ENCODE assay signal across 7 mouse cellular contexts in genomic region chr14:72711130-72711529, GRCm38 (mm10). TPM values are rescaled to one million over a fixed set of nuclear protein-coding genes. Genes with fewer than 3 reads are reported as not detected.
A peak's percentile ranks its signal among the peaks of the same experiment; 100 is the strongest.
DNase-seq lines count a peak whose midpoint lies in the region; ATAC-seq and TF ChIP-seq lines count a peak whose summit lies in the region.

No protein-coding gene starts in this region.

- no peak overlapping the region for H3K9ac ChIP-seq in liver, adult 2 months (ENCODE audit: low read depth, low read length)
- H3K9ac ChIP-seq in embryonic facial prominence, embryonic 15.5 days, result no peak overlapping the region
- H3K9ac ChIP-seq in limb, embryonic 12.5 days (replicated peaks), result no peak overlapping the region
- H3K9ac ChIP-seq in neural tube, embryonic 14.5 days (replicated peaks; ENCODE audit: low read depth, low read length), result no peak overlapping the region

- peak; percentile 7 for DNase-seq in liver, adult 2 months (ENCODE audit: extremely low read depth, low read depth, low spot score)
- DNase-seq in liver (no peak), MN1 (ENCODE audit: low spot score) (no peak)
- no peak for DNase-seq in frontal cortex, postnatal 36 days (ENCODE audit: low spot score in 2 of 2)

- no peak overlapping the region for H3K27ac ChIP-seq in liver, adult 2 months (replicated peaks; ENCODE audit: insufficient read depth, low read depth, low read length)
- no peak overlapping the region for H3K27ac ChIP-seq in embryonic facial prominence, embryonic 15.5 days (replicated peaks)
- no peak overlapping the region for H3K27ac ChIP-seq in limb, embryonic 12.5 days
- H3K27ac ChIP-seq in neural tube, embryonic 14.5 days (ENCODE audit: low read depth, low read length), result no peak overlapping the region

- H3K79me2 ChIP-seq in liver, adult 2 months (ENCODE audit: control insufficient read depth, insufficient read depth, low read length), result peaks cover 6% of the 10 kb centered on the region; the same call in 1 of the 2 replicates

- H3K27me3 ChIP-seq in liver, adult 2 months (ENCODE audit: control insufficient read depth, insufficient read depth, low read length), result no peaks in the 10 kb centered on the region
- 0 out of 2 replicates have a peak, but pooled peaks cover 3% of the 10 kb centered on the region for H3K27me3 ChIP-seq in embryonic facial prominence, embryonic 15.5 days
- peaks cover 29% of the 10 kb centered on the region for H3K27me3 ChIP-seq in limb, embryonic 12.5 days
- no peaks in the 10 kb centered on the region for H3K27me3 ChIP-seq in neural tube, embryonic 14.5 days (ENCODE audit: control insufficient read depth, insufficient read depth, low read length)

- no peaks in the 10 kb centered on the region for H3K9me3 ChIP-seq in embryonic facial prominence, embryonic 15.5 days (replicated peaks)
- H3K9me3 ChIP-seq in limb, embryonic 12.5 days, result no peaks in the 10 kb centered on the region
- H3K9me3 ChIP-seq in neural tube, embryonic 14.5 days (ENCODE audit: control insufficient read depth, low read length), result no peaks in the 10 kb centered on the region

- WGBS in liver, adult 2 months, result 62% methylated on average over 4 of the region's 4 CpGs
- WGBS in embryonic facial prominence, embryonic 15.5 days, result 24% methylated on average over 4 of the region's 4 CpGs
- WGBS in limb, embryonic 12.5 days, result 42% methylated on average over 4 of the region's 4 CpGs
- 49% methylated on average over 4 of the region's 4 CpGs for WGBS in neural tube, embryonic 14.5 days

- H3K4me3 ChIP-seq in liver, adult 2 months (ENCODE audit: insufficient read depth, low read depth, low read length), result no peak overlapping the region; the same call in 1 of the 2 replicates
- no peak overlapping the region; the same call in 1 of the 2 replicates for H3K4me3 ChIP-seq in embryonic facial prominence, embryonic 15.5 days (replicated peaks)
- no peak overlapping the region for H3K4me3 ChIP-seq in limb, embryonic 12.5 days (replicated peaks)
- peak overlapping the region; percentile 90 for H3K4me3 ChIP-seq in neural tube, embryonic 14.5 days (ENCODE audit: low read depth, low read length)

- no peak for ATAC-seq in embryonic facial prominence, embryonic 15.5 days (ENCODE audit: insufficient number of reproducible peaks, low FRiP score, low TSS enrichment, low read depth)
- no peak for ATAC-seq in limb, embryonic 12.5 days (ENCODE audit: insufficient number of reproducible peaks, insufficient read depth, low FRiP score, low TSS enrichment, low read depth)
- no peak for ATAC-seq in neural tube, embryonic 14.5 days (ENCODE audit: low read depth)

- H3K4me1 ChIP-seq in liver, adult 2 months (ENCODE audit: control insufficient read depth, insufficient read depth, low read length), result peaks cover 4% of the 10 kb centered on the region; the same call in 1 of the 2 replicates
- peaks cover 9% of the 10 kb centered on the region; the same call in 1 of the 2 replicates for H3K4me1 ChIP-seq in embryonic facial prominence, embryonic 15.5 days
- H3K4me1 ChIP-seq in limb, embryonic 12.5 days (replicated peaks), result peaks cover 7% of the 10 kb centered on the region
- H3K4me1 ChIP-seq in neural tube, embryonic 14.5 days (ENCODE audit: control insufficient read depth, insufficient read depth, low read length), result no peaks in the 10 kb centered on the region

- peak overlapping the region; percentile 81; the same call in 1 of the 2 replicates for H3K4me2 ChIP-seq in embryonic facial prominence, embryonic 15.5 days (replicated peaks)
- H3K4me2 ChIP-seq in limb, embryonic 12.5 days, result 0 out of 2 replicates have a peak overlapping the region, but pooled peaks have one; percentile 79
- peak overlapping the region; percentile 69; the same call in 1 of the 2 replicates for H3K4me2 ChIP-seq in neural tube, embryonic 14.5 days (ENCODE audit: low read depth, low read length)

- no peak for TF ChIP-seq CTCF in liver, adult 2 months (IDR thresholded peaks at IDR 0.05; ENCODE audit: low read depth, low read length)

- no peak for TF ChIP-seq POLR2A in liver, adult 2 months (IDR thresholded peaks at IDR 0.05; ENCODE audit: extremely low read depth, insufficient read depth, low read length)

- H3K36me3 ChIP-seq in liver, adult 2 months (ENCODE audit: control insufficient read depth, insufficient read depth, low read length), result no peaks in the 10 kb centered on the region
- no peaks in the 10 kb centered on the region for H3K36me3 ChIP-seq in embryonic facial prominence, embryonic 15.5 days
- no peaks in the 10 kb centered on the region for H3K36me3 ChIP-seq in limb, embryonic 12.5 days
- no peaks in the 10 kb centered on the region for H3K36me3 ChIP-seq in neural tube, embryonic 14.5 days (ENCODE audit: control insufficient read depth, insufficient read depth, low read length)

RNA-seq across cellular contexts. Expression of gene Fndc3a, which starts 1.3 kb away (rescaled TPM):
- 36.9 and 40.6 TPM in 2 replicates for total RNA-seq in liver, adult 2 months (2014; rRNA removed)
- 25.5 and 27.9 TPM in 2 replicates for polyA plus RNA-seq in liver, adult 2 months (2012; rRNA removed)
- polyA plus RNA-seq in embryonic facial prominence, embryonic 15.5 days (2015; fragmentation: Nextera tagmentation; extraction: Ambion mirVana), result 40.0 and 43.6 TPM in 2 replicates
- polyA plus RNA-seq in limb, embryonic 12.5 days (2016; fragmentation: Nextera tagmentation; extraction: Ambion mirVana), result 37.1 and 37.2 TPM in 2 replicates
- 41.7 and 63.3 TPM in 2 replicates for polyA plus RNA-seq in neural tube, embryonic 14.5 days (2014; fragmentation: Nextera tagmentation; extraction: Ambion mirVana)
